Mouse (Mus musculus) thymus, adult 18-20 months (tissue): ENCODE measurements at regions not wholly inside any gene's neighbourhood (a gene's known extent, or its start where the extent isn't known, plus 50 kb on each side); places are given as distances from the start of the nearest gene placed in this dataset.

Experiments used
- DNase-seq, 2 experiments: peaks; one replicate each; pipeline ENCODE4 v3.0.0; 2022; ENCODE audit warnings: mixed read lengths in 2 of 2

- DNase-seq: no peak
These were observed 133.0 kb downstream of the Bcas1 start for GRCm38 (mm10) chr2:170294657-170295056.

- DNase-seq: peak in 1 of 2 experiments; percentile 60
These were observed 135.6 kb downstream of the Bcas1 start for GRCm38 (mm10) chr2:170291841-170292655.

- peak in 1 of 2 experiments; percentile 26 for DNase-seq
These were observed 138.2 kb downstream of the Bcas1 start for GRCm38 (mm10) chr2:170289378-170289960.

GRCm38 (mm10) chr2:170288787-170289186 is 138.9 kb downstream of the Bcas1 start:
- no peak for DNase-seq

GRCm38 (mm10) chr2:170288196-170288595 is 139.4 kb downstream of the Bcas1 start:
- DNase-seq: peak in 1 of 2 experiments; percentile 37

- peak in 1 of 2 experiments; percentile 15 for DNase-seq
These were observed 139.5 kb upstream of the Zfp217 start for GRCm38 (mm10) chr2:170287301-170287885.

- DNase-seq: no peak
These were observed 138.9 kb upstream of the Zfp217 start for GRCm38 (mm10) chr2:170286773-170287172.

- DNase-seq: no peak
These were observed 134.6 kb upstream of the Zfp217 start for GRCm38 (mm10) chr2:170282463-170282862.

- DNase-seq: no peak
These were observed 133.6 kb upstream of the Zfp217 start for GRCm38 (mm10) chr2:170281311-170282008.

- DNase-seq: no peak
These were observed 132.8 kb upstream of the Zfp217 start for GRCm38 (mm10) chr2:170280733-170281132.

GRCm38 (mm10) chr2:170277896-170278295 is 130.0 kb upstream of the Zfp217 start:
- DNase-seq: no peak

GRCm38 (mm10) chr2:170277182-170277767 is 129.4 kb upstream of the Zfp217 start:
- no peak for DNase-seq

- DNase-seq: no peak
These were observed 127.8 kb upstream of the Zfp217 start for GRCm38 (mm10) chr2:170275687-170276086.

- no peak for DNase-seq
These were observed 122.1 kb upstream of the Zfp217 start for GRCm38 (mm10) chr2:170269926-170270577.

- no peak for DNase-seq
These were observed 120.2 kb upstream of the Zfp217 start for GRCm38 (mm10) chr2:170268080-170268479.

- DNase-seq: no peak
These were observed 119.2 kb upstream of the Zfp217 start for GRCm38 (mm10) chr2:170267152-170267551.

- no peak for DNase-seq
These were observed 118.7 kb upstream of the Zfp217 start for GRCm38 (mm10) chr2:170266407-170267101.

- DNase-seq: no peak
These were observed 115.7 kb upstream of the Zfp217 start for GRCm38 (mm10) chr2:170263594-170263993.

- DNase-seq: no peak
These were observed 113.3 kb upstream of the Zfp217 start for GRCm38 (mm10) chr2:170261191-170261590.

- no peak for DNase-seq
These were observed 112.0 kb upstream of the Zfp217 start for GRCm38 (mm10) chr2:170259662-170260457.

- no peak for DNase-seq
These were observed 110.5 kb upstream of the Zfp217 start for GRCm38 (mm10) chr2:170258367-170258766.
